Mouse (Mus musculus) heart, embryonic 11.5 days (tissue): Measurements from ENCODE around the gene B3gnt6. TPM values are rescaled to one million over a fixed set of nuclear protein-coding genes. Genes with fewer than 3 reads are reported as not detected.

Source experiments
- polyA plus RNA-seq: library from polyadenylated mRNA; unstranded; fragments of >200 nt; fragmentation: Nextera tagmentation; extraction: Ambion mirVana; gene quantifications from 2 replicates; pipeline ENCODE4 v1.2.1, GENCODE M21; 2014

Gene B3gnt6
- polyA plus RNA-seq, 1 experiment from 2014 or later: not detected

Other genes with a start within 250 kb of the B3gnt6 start
- gene Myo7a, start 80.0 kb downstream of the B3gnt6 start, polyA plus RNA-seq: 8.4 and 11.9 TPM in 2 replicates
- 0.37 and 0.47 TPM in 2 replicates for gene Omp, start 54.0 kb downstream of the B3gnt6 start, polyA plus RNA-seq
- gene Capn5, start 21.2 kb downstream of the B3gnt6 start, polyA plus RNA-seq: 5.8 and 6.4 TPM in 2 replicates
- gene Acer3, start 121.7 kb upstream of the B3gnt6 start, polyA plus RNA-seq: 23.8 and 26.0 TPM in 2 replicates
- gene Tsku, start 161.8 kb upstream of the B3gnt6 start, polyA plus RNA-seq: 6.4 and 6.8 TPM in 2 replicates
- 0.10 TPM in 1 of 2 replicates, not detected in the other for gene Gucy2d, start 240.9 kb upstream of the B3gnt6 start, polyA plus RNA-seq